Mouse (Mus musculus) forebrain, embryonic 15.5 days (tissue): ENCODE results near the gene Pla2g2d. TPM values are rescaled to one million over a fixed set of nuclear protein-coding genes. Genes with fewer than 3 reads are reported as not detected.

ENCODE experiments used
- ATAC-seq: fragments of 200-750 bp; cut with Nextera tagmentation; replicated peaks from 2 replicates; pipeline ENCODE4 v1.8.0; 2017; ENCODE audit warnings: mild to moderate bottlenecking, moderate TSS enrichment, moderate library complexity
- H3K27ac ChIP-seq: fragments of 300-500 bp; sonication (generic); replicated peaks from 2 replicates; pipeline ENCODE4 v1.5.1; 2015; ENCODE audit warnings: mild to moderate bottlenecking, inconsistent platforms
- H3K27me3 ChIP-seq: fragments of 300-500 bp; sonication (generic); 2 replicates; pipeline ENCODE4 v1.6.1; 2015; ENCODE audit warnings: inconsistent platforms
- H3K36me3 ChIP-seq: fragments of 300-500 bp; sonication (generic); 2 replicates; pipeline ENCODE4 v1.6.1; 2015; ENCODE audit warnings: mild to moderate bottlenecking, inconsistent platforms
- H3K4me1 ChIP-seq: fragments of 300-500 bp; sonication (generic); 2 replicates; pipeline ENCODE4 v1.6.1; 2015; ENCODE audit warnings: inconsistent platforms
- H3K4me2 ChIP-seq: fragments of 300-500 bp; sonication (generic); replicated peaks from 2 replicates; pipeline ENCODE4 v1.6.1; 2015; ENCODE audit warnings: mild to moderate bottlenecking, inconsistent platforms
- H3K4me3 ChIP-seq: fragments of 300-500 bp; sonication (generic); 2 replicates; pipeline ENCODE4 v1.5.1; 2015; ENCODE audit warnings: mild to moderate bottlenecking, inconsistent platforms
- H3K9ac ChIP-seq: fragments of 300-500 bp; sonication (generic); replicated peaks from 2 replicates; pipeline ENCODE4 v1.6.1; 2015; ENCODE audit warnings: mild to moderate bottlenecking, inconsistent platforms
- H3K9me3 ChIP-seq: fragments of 300-500 bp; sonication (generic); 2 replicates; pipeline ENCODE4 v1.6.1; 2016; ENCODE audit warnings: inconsistent platforms
- WGBS: fragments of 180-500 bp; shearing (Covaris S2); methylation state at CpG from one replicate; pipeline ENCODE4 v1.1.7; 2015; ENCODE audit warnings: mixed read lengths; 5-methylcytosine and 5-hydroxymethylcytosine counted together
- polyA plus RNA-seq: library from polyadenylated mRNA; unstranded; fragments of >200 nt; fragmentation: Nextera tagmentation; extraction: Ambion mirVana; gene quantifications from 2 replicates; pipeline ENCODE4 v1.2.1, GENCODE M21; 2015

The Pla2g2d gene
- polyA plus RNA-seq, 1 experiment from 2014 or later, result not detected

DNA sequence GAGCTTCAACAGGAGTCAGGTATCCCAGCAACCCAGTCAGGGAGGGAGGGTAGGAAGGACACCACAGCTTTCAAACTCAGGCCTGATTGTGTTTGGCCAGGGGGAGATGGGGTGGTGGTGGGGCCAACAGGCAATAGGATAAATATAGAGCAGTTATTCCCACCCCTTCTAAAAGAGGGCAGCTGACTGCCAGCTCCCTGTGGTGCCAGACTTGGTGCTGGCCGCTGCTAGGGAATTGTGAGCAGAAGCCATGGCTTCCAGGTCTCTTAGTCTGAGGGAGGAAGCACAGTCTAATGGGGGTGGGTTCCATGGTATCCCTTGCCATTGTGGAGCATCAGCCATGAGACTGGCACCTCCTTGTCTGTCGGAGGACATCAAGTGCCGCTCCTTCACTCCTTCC lies 21.9 kb upstream of the Pla2g2d start:
- H3K36me3 ChIP-seq, result no peaks in the 10 kb centered on the region
- H3K4me3 ChIP-seq, result no peak overlapping the region
- H3K9me3 ChIP-seq, result no peaks in the 10 kb centered on the region
- no peak for ATAC-seq
- H3K9ac ChIP-seq, result no peak overlapping the region
- no peaks in the 10 kb centered on the region for H3K27me3 ChIP-seq
- H3K4me2 ChIP-seq, result no peak overlapping the region
- 86% methylated on average over 3 of the region's 3 CpGs for WGBS
- no peak overlapping the region for H3K27ac ChIP-seq
- no peaks in the 10 kb centered on the region for H3K4me1 ChIP-seq

DNA sequence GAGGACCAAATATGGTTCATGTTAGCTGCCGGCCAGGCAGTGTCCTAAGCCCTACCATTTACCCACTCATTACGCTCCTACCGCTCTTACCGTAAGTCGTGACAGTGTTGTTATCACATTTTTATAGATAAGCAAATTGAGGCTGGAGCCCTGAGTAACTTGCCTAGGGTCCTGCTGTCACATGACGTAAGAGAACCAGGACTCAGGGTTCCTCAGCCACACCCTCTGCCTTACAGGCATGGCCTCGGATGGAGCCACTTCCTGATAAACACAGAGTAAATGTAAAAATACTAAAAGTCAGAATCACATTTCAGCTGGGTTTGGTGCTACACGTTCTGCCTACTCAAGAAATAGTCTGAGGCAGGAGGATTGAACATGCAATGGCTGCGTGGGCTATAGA lies 21.1 kb upstream of the Pla2g2d start:
- no peaks in the 10 kb centered on the region for H3K9me3 ChIP-seq
- no peak overlapping the region for H3K4me3 ChIP-seq
- WGBS, result 87% methylated on average over 9 of the region's 9 CpGs
- no peak overlapping the region for H3K4me2 ChIP-seq
- H3K9ac ChIP-seq, result no peak overlapping the region
- ATAC-seq, result no peak
- H3K27me3 ChIP-seq, result no peaks in the 10 kb centered on the region
- no peak overlapping the region for H3K27ac ChIP-seq
- H3K4me1 ChIP-seq, result no peaks in the 10 kb centered on the region
- no peaks in the 10 kb centered on the region for H3K36me3 ChIP-seq

DNA sequence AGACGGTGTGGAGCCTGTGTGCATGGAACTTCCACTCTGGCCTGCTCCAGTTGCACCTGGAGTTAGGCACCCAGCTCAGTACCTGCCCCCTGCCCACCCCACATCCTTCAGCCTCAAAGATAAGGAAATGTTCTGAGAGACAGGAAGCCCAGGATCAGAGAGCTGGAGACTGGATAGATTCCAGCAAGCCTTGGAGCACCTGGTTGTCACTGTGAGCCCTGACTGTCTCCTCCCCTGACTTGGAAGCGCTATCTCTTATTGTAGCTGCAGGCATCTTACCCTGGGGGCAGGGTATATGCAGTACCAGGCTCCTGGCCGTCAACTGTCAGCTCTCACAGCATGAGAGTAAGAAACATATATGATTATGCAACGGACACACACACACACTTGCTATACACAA lies 20.1 kb upstream of the Pla2g2d start:
- ATAC-seq, result no peak
- Histone ChIP-seq H3K4me1 (no peaks in the 10 kb centered on the region), H3K4me3 (no peak overlapping the region), H3K27ac (no peak overlapping the region), H3K9ac (no peak overlapping the region), H3K36me3 (no peaks in the 10 kb centered on the region), H3K9me3 (no peaks in the 10 kb centered on the region), H3K27me3 (no peaks in the 10 kb centered on the region), H3K4me2 (no peak overlapping the region)
- 78% methylated on average over 4 of the region's 4 CpGs for WGBS

DNA sequence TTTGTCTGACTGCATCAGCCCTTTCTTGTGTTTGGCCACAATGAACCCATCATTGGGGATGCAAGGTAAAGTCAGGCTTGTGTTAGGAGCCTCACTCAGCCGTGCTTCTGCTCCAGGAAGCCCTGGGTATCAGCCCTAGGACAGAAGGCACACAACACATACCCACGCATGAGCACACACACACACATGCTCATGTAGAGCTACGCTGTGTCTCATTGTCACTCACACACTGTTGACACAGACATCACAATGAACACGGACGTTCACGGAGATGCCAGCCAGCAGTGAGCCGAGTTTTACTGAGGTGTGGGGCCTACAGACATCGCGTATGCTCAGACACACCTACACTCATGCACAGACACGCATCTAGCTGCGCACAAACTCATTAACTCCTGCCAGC lies 19.6 kb upstream of the Pla2g2d start:
- ATAC-seq, result no peak
- Histone ChIP-seq H3K9ac (no peak overlapping the region), H3K4me3 (no peak overlapping the region), H3K4me2 (no peak overlapping the region), H3K27ac (no peak overlapping the region), H3K9me3 (no peaks in the 10 kb centered on the region), H3K36me3 (no peaks in the 10 kb centered on the region), H3K27me3 (no peaks in the 10 kb centered on the region), H3K4me1 (no peaks in the 10 kb centered on the region)
- 78% methylated on average over 11 of the region's 11 CpGs for WGBS

DNA sequence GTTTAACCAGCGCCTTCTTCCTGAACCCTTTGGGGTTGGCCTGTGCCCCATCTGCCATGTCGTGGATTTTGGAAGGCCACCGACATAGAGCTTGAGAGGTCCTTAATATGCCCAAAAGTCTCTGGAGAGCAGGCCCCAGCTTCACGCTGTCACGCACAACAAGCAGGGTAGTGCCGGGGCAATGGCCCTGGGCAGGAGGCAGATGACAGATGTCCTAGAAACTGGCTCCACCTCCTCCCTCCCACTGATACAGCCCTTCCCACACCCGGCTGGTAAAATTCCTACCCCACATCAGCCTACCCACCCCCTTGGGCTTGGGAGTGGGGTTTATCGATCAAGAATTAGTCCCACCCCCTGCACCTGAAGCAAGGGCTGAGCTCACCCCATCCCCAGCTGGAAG lies 18.1 kb upstream of the Pla2g2d start, which contains the start of gene Pla2g2f:
Gene Pla2g2f, minus strand, starts transcription at position 211 of the 400 bp plus-strand sequence.
- Histone ChIP-seq H3K27ac (no peak within 1 kb of the TSS), H3K4me2 (no peak within 1 kb of the TSS), H3K36me3 (no peaks in the 10 kb centered on the region), H3K9me3 (no peaks in the 10 kb centered on the region), H3K4me1 (no peaks in the 10 kb centered on the region), H3K4me3 (no peak within 1 kb of the TSS), H3K27me3 (no peaks in the 10 kb centered on the region), H3K9ac (no peak within 1 kb of the TSS)
- 77% methylated on average over 8 of the region's 8 CpGs for WGBS
- no peak for ATAC-seq

DNA sequence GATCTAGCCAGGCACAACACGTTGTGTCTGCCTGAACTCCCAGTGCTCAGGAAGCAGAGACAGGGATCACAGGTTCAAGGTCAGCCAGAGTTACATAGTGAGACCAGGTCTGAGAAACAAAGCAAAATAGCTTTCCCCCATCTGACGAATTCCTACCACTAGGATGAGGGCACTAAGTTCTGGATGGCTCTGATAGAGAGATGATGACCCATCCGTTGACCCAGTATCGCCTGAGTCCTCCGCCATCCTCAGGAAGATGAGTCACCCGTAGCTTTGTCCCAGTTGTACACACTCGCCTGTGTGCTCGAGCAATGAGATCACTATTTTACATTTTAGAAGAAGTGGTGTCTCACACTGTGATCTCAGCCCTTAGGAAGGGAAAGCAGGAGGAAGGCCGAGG lies 13.3 kb upstream of the Pla2g2d start:
- Histone ChIP-seq H3K9ac (no peak overlapping the region), H3K9me3 (no peaks in the 10 kb centered on the region), H3K36me3 (no peaks in the 10 kb centered on the region), H3K27me3 (no peaks in the 10 kb centered on the region), H3K4me3 (no peak overlapping the region), H3K4me1 (no peaks in the 10 kb centered on the region), H3K27ac (no peak overlapping the region), H3K4me2 (no peak overlapping the region)
- no peak for ATAC-seq
- 86% methylated on average over 9 of the region's 9 CpGs for WGBS

DNA sequence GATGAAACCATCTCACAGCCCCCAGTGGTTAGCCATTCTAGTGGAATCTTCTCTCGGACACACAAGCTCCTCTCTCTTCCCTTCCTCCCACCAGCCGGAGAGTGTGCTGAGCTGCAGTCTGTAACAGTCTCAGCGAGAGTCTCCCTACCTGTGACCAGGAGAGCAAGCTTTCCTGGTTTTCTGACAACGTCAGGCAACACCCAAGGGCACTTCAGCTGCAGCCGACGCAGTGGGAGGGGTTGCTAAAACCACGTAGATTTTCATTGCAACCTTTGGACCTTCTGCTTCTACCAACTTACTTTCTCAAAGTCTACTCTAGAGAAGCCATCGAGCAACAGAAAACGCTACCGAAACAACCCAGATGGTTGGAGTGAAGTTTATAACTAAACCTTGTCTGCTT lies 3.6 kb upstream of the Pla2g2d start:
- no peak overlapping the region for H3K4me3 ChIP-seq
- ATAC-seq, result no peak
- no peak overlapping the region for H3K4me2 ChIP-seq
- WGBS, result 89% methylated on average over 10 of the region's 10 CpGs
- no peaks in the 10 kb centered on the region for H3K9me3 ChIP-seq
- no peak overlapping the region for H3K27ac ChIP-seq
- no peak overlapping the region for H3K9ac ChIP-seq
- H3K36me3 ChIP-seq, result no peaks in the 10 kb centered on the region
- no peaks in the 10 kb centered on the region for H3K27me3 ChIP-seq
- H3K4me1 ChIP-seq, result no peaks in the 10 kb centered on the region

DNA sequence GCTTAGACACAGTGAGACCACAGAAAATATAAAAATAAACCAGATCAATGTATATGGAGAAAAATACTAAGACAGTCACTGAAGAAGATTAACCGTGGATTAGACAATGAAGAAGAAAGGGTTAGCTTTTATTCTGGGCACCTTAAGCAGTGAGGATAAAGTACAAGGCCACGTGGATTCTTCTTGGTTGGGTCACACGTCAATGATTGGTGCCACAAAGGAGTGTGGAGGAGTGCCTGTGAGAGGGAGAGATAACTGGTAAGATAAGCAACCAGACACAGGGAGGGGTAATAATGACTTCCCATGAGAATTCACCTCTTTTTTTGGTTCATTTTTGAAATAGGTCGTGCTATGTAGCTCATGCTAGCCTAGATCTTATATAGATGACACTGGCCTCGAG lies 3.1 kb upstream of the Pla2g2d start:
- WGBS, result 81% methylated on average over 5 of the region's 5 CpGs
- Histone ChIP-seq H3K9ac (no peak overlapping the region), H3K4me3 (no peak overlapping the region), H3K4me2 (no peak overlapping the region), H3K27ac (no peak overlapping the region), H3K9me3 (no peaks in the 10 kb centered on the region), H3K4me1 (peaks cover 2% of the 10 kb centered on the region; the same call in 1 of the 2 replicates), H3K27me3 (no peaks in the 10 kb centered on the region), H3K36me3 (no peaks in the 10 kb centered on the region)
- no peak for ATAC-seq

DNA sequence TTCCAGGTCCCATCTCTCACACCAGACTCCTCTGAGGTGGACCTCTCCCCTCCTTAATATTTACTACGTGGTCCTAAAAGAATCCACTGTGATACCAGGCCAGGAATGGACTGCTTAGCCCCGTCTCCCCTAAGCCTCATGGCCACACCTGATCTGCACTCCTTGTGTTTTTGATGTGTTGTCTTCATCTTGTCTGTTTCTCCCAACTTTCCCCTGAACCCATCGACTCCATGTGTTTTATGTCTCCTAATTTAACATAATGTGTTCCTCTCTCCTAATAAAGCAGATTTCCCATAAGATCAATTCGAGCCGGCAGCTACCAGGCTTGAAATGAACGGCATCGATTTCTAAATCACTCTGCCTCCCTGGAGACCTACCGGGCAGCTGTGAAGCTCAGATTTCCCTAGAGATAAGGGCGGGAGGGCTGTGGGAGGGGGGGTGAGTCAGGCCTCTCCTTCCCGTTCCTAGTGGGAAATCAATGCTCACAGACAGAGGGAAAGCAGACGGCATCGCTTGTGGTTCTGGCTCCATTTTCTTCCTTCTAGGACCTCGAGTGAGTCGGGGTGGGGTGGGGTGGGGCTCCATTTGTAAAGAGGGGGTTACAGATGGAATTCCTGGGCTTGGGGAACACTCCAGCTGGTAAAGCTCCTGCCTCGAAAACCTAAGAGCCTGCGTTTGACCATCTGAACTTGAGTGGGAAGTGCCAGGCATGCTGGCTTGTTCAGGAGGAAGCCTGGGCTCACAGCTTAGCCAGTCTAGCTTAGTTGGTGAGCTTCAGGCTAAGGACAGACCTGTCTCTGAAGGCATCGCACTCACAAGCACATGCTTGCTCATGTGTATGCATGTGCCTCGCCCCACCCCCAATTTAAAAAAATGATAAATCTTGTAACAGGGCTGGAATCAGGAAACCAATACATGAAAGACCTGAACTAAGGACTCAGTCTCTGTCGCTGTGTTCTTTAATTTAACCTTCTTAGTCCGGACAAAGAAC lies 2.2 kb downstream of the Pla2g2d start:
- H3K27me3 ChIP-seq, result no peaks in the 10 kb centered on the region
- ATAC-seq, result no peak
- no peak overlapping the region for H3K4me2 ChIP-seq
- no peaks in the 10 kb centered on the region for H3K36me3 ChIP-seq
- H3K9me3 ChIP-seq, result no peaks in the 10 kb centered on the region
- H3K9ac ChIP-seq, result no peak overlapping the region
- no peak overlapping the region for H3K27ac ChIP-seq
- no peak overlapping the region for H3K4me3 ChIP-seq
- H3K4me1 ChIP-seq, result peaks cover 5% of the 10 kb centered on the region; the same call in 1 of the 2 replicates
- WGBS, result 53% methylated on average over 20 of the region's 20 CpGs

DNA sequence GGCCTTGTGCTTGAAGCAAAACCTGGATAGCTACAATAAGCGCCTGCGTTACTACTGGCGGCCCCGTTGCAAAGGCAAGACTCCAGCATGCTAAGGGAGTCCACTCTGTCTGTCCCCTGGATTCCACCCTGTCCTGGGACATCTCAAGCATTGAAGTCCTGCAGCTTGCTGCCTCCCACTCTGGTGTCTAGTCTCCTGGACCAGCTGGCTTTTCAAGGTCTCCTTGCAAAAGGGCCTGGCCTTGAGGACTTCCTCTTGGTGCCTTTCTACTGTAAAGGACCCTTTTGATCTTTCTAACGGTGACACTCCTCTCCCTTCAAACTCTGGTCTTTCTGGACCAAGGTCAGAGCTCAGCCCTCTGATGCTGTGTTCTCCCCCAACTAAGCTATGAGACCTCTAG lies 4.8 kb downstream of the Pla2g2d start:
- Histone ChIP-seq H3K27ac (no peak overlapping the region), H3K4me1 (peaks cover 5% of the 10 kb centered on the region; the same call in 1 of the 2 replicates), H3K36me3 (no peaks in the 10 kb centered on the region), H3K4me3 (no peak overlapping the region), H3K9me3 (no peaks in the 10 kb centered on the region), H3K27me3 (no peaks in the 10 kb centered on the region), H3K4me2 (no peak overlapping the region), H3K9ac (no peak overlapping the region)
- 92% methylated on average over 5 of the region's 5 CpGs for WGBS
- no peak for ATAC-seq

DNA sequence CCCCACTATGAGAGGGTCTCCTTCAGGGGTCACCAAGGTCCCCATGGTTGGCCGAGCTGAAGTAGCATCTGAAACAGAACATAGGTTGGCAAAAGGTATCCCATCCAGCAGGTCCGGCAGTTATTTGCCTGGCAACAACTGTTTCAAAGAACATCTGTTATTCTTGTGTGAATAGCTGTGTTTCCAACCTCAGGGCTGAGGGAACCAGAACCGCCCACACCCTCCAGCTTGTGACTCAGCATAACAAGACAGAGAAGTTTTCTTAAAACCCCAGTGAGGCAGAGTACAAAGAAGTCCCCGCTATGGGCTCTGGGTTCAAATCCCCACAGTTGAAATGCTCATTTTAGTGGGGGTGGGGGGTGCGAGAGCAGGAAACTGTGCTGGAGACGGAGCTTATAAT lies 6.6 kb downstream of the Pla2g2d start:
- 84% methylated on average over 6 of the region's 6 CpGs for whole genome bisulfite sequencing
- Histone ChIP-seq H3K4me3 (no peak overlapping the region), H3K27me3 (no peaks in the 10 kb centered on the region), H3K9ac (no peak overlapping the region), H3K4me2 (no peak overlapping the region), H3K9me3 (no peaks in the 10 kb centered on the region), H3K4me1 (peaks cover 5% of the 10 kb centered on the region; the same call in 1 of the 2 replicates), H3K27ac (no peak overlapping the region), H3K36me3 (no peaks in the 10 kb centered on the region)
- ATAC-seq, result no peak

DNA sequence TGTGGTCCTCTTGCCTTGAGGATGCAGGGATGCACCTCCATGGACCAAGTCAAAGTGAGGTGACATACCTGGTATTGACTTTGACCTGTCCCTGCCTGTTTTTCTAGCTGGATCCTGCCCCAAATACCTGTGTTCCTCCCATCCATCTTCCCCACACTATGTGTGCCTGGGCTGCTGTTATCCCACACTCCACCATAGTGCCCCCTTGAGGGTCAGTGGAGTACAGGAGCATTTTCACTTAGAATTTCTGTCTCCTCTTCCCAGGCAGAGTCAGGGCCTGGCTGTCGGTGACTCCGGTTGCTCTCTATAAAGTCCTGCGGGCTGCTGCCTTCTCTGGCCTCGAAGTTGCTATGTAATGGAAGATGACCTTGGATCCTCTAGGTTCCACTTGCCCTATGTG lies 10.2 kb downstream of the Pla2g2d start:
- no peak overlapping the region for H3K4me3 ChIP-seq

DNA sequence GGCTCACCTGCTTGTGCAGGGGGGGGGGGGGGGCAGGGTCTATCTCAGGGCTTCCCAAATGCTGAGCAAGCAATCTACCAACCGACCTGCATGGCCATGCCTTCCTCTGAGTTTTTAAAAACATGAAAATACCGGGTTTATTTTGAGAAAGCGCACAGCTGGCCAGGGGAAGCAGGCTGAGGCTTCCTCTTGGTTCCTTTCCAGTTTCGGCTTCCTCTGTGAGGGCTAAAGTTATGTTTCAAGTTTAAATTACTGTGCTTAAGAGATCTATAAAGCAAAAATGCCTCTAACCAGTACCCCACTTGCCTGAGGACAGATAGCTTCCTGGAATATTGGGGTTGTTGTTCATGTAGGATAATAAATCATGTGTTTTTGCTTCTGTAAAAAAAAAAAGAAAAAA lies 10.6 kb downstream of the Pla2g2d start:
- H3K36me3 ChIP-seq, result no peaks in the 10 kb centered on the region
- ATAC-seq, result no peak
- WGBS, result 65% methylated on average over 4 of the region's 4 CpGs

More for the DNA sequence above, 10.2 kb downstream of the Pla2g2d start:
- Histone ChIP-seq H3K36me3 (no peaks in the 10 kb centered on the region), H3K9me3 (no peaks in the 10 kb centered on the region), H3K4me2 (no peak overlapping the region), H3K27ac (no peak overlapping the region), H3K4me1 (no peaks in the 10 kb centered on the region), H3K9ac (no peak overlapping the region), H3K27me3 (no peaks in the 10 kb centered on the region)
- 77% methylated on average over 4 of the region's 4 CpGs for WGBS
- no peak for ATAC-seq

More for the DNA sequence above, 10.6 kb downstream of the Pla2g2d start:
- Histone ChIP-seq H3K9ac (no peak overlapping the region), H3K4me1 (no peaks in the 10 kb centered on the region), H3K4me2 (no peak overlapping the region), H3K9me3 (no peaks in the 10 kb centered on the region), H3K27ac (no peak overlapping the region), H3K4me3 (no peak overlapping the region), H3K27me3 (no peaks in the 10 kb centered on the region)
